Mouse (Mus musculus): ENCODE data around the gene Camk2g.

DNA sequence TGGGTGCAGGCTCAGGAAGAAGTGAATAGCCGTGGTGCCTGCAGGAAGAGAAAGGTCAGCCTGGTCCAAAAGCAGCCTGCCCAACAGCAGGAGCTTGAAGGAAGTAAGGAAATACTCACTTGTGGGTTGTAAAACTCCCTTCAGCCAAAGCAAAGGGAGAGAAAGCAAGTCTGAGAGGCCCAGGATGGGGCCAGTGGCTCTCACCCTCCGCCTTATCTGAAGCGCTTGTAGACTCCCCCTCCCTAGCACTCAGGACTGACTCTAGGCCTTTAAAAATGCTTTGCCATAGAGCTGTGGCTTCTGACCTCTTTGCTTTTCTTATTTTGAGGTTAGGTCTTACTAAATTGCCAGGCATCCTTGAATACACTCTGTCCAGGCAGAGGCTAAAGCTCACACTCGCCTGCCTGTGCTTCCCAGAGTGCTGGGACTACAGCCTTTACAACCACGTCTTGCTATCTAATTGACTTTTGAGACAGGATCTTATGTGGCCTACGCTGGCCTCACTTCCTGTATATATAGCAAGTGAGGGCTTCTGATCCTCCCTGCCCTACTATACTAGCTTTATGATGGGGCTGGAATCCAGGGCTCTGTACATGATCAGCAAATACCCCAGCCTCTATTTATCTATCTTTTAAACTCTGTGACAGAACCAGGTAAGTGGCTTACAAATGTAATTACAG, 68.1 kb downstream of the Camk2g start:
- peak; percentile 25; the same call in 1 of the 2 replicates for TF ChIP-seq GATA1 (IDR thresholded peaks at IDR 0.05; ENCODE audit: low read length)
- no peak for TF ChIP-seq TAL1 (IDR thresholded peaks at IDR 0.05; ENCODE audit: low read length)
